Mouse (Mus musculus) megakaryocyte, embryonic 14.5 days (primary cell): ENCODE measurements at regions not wholly inside any gene's neighbourhood (a gene's known extent, or its start where the extent isn't known, plus 50 kb on each side); places are given as distances from the start of the nearest gene placed in this dataset.

Experiments used
- H3K27me3 ChIP-seq: replicated peaks from 2 replicates; pipeline ENCODE3; 2012; ENCODE audit warnings: inconsistent platforms
- H3K36me3 ChIP-seq: replicated peaks from 2 replicates; pipeline ENCODE3; 2012; ENCODE audit warnings: low read length, inconsistent platforms, mixed read lengths
- H3K4me1 ChIP-seq: 2 replicates; pipeline ENCODE4 v1.6.1; 2012; ENCODE audit warnings: inconsistent platforms
- H3K4me3 ChIP-seq: replicated peaks from 2 replicates; pipeline ENCODE3; 2012; ENCODE audit warnings: moderate library complexity, mild to moderate bottlenecking, inconsistent platforms
- H3K9me3 ChIP-seq: 2 replicates; pipeline ENCODE4 v1.6.1; 2012; ENCODE audit warnings: inconsistent platforms
- FLI1 ChIP-seq: IDR thresholded peaks from 2 replicates; pipeline ENCODE4 v1.6.1; 2012; ENCODE audit warnings: low read length, inconsistent platforms, mixed read lengths
- GATA1 ChIP-seq: IDR thresholded peaks from 3 replicates; pipeline ENCODE4 v1.6.1; 2012; ENCODE audit warnings: mixed read lengths, low read length, inconsistent platforms, borderline replicate concordance

- Histone ChIP-seq H3K9me3 (0 out of 2 replicates have a peak, but pooled peaks cover 4% of the 10 kb centered on the region), H3K4me3 (no peak overlapping the region), H3K27me3 (no peaks in the 10 kb centered on the region), H3K4me1 (no peaks in the 10 kb centered on the region), H3K36me3 (no peaks in the 10 kb centered on the region)
- no peak for TF ChIP-seq FLI1
- TF ChIP-seq GATA1 = no peak
Observed at GRCm38 (mm10) chr6:117299503-117300288, 131.4 kb downstream of the Cxcl12 start.

- H3K9me3 ChIP-seq = 0 out of 2 replicates have a peak, but pooled peaks cover 10% of the 10 kb centered on the region
- H3K4me1 ChIP-seq = no peaks in the 10 kb centered on the region
- TF ChIP-seq GATA1 (no peak), FLI1 (no peak)
- no peaks in the 10 kb centered on the region for H3K36me3 ChIP-seq
- no peak overlapping the region for H3K4me3 ChIP-seq
- H3K27me3 ChIP-seq = no peaks in the 10 kb centered on the region
Observed at GRCm38 (mm10) chr6:117303361-117303760, 135.0 kb downstream of the Cxcl12 start.

DNA sequence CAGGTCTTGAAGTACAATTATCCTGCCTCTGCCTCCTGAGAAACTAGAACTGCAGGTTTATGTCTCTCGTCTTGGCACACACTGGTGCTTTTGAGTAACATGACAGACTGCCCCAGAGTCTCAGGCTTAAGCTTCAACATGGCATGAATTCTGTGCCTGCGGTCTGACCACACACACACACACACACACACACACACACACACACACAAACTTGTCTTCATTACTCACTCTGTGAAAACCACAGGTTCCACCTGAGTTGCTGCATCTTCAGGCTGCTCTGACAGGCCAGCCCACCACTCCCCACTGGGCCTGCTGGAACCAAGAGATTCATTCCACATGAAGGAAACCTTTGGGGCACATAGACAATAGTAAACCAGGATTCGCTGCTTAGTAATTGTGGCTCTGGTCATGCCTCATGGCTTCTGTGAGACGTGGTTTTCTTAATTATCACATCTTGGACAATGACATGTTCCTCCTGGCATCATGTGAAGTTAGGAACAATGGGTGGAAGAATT, 137.5 kb downstream of the Cxcl12 start:
- no peak for TF ChIP-seq GATA1
- TF ChIP-seq FLI1 = no peak
- H3K36me3 ChIP-seq = no peaks in the 10 kb centered on the region
- H3K4me1 ChIP-seq = no peaks in the 10 kb centered on the region
- no peaks in the 10 kb centered on the region for H3K27me3 ChIP-seq
- no peak overlapping the region for H3K4me3 ChIP-seq
- 0 out of 2 replicates have a peak, but pooled peaks cover 6% of the 10 kb centered on the region for H3K9me3 ChIP-seq

GRCm38 (mm10) chr6:117308636-117309035, 140.3 kb downstream of the Cxcl12 start:
- Histone ChIP-seq H3K27me3 (no peaks in the 10 kb centered on the region), H3K4me3 (no peak overlapping the region), H3K9me3 (peaks cover 9% of the 10 kb centered on the region; the same call in 1 of the 2 replicates), H3K4me1 (no peaks in the 10 kb centered on the region), H3K36me3 (no peaks in the 10 kb centered on the region)
- TF ChIP-seq GATA1 = no peak

DNA sequence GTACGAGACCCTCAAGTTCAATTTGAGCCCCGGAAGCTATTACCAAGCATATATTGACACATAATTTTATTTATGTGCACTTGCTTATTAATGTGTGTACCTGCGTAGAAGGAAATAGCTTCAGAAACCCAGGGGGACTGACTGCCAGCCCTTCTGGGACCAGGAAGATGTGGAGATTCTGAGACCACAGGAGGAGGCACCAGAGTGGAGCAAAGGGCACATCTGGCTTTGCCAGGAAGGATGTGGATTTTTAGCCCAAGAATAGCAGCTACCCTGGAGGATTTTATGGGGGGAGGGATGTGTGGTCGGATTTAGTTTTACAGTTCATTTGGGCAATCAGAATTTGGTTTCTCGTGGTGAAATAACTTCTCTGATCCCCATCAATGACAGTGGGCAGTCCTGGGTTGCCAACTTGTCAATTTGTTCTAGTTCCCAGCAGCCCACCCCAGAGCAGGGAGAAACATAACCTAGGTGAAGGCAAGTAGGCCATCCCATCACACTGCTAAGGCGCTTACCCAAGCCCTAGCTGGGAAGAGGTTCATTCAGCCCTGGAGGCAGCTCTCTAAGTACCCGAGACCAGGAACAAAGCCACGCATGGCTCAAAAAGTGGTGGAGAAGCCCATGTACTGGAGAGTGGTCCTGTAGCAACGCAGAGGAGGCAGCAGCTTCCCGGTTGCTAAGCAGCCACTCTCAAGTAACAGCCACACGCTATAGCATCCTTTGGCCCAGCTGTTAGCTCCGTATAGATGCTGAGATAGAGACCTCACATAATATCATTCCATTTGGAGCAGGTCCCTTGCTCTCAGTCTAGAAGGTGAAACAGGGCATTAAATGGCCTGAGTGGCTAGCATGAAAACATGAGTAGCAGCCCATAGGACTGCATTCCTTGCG, 144.8 kb downstream of the Cxcl12 start:
- peaks cover 4% of the 10 kb centered on the region; the same call in 1 of the 2 replicates for H3K9me3 ChIP-seq
- no peaks in the 10 kb centered on the region for H3K4me1 ChIP-seq
- H3K36me3 ChIP-seq = no peaks in the 10 kb centered on the region
- H3K27me3 ChIP-seq = no peaks in the 10 kb centered on the region
- H3K4me3 ChIP-seq = no peak overlapping the region
- TF ChIP-seq GATA1 = no peak
- TF ChIP-seq FLI1 = no peak

DNA sequence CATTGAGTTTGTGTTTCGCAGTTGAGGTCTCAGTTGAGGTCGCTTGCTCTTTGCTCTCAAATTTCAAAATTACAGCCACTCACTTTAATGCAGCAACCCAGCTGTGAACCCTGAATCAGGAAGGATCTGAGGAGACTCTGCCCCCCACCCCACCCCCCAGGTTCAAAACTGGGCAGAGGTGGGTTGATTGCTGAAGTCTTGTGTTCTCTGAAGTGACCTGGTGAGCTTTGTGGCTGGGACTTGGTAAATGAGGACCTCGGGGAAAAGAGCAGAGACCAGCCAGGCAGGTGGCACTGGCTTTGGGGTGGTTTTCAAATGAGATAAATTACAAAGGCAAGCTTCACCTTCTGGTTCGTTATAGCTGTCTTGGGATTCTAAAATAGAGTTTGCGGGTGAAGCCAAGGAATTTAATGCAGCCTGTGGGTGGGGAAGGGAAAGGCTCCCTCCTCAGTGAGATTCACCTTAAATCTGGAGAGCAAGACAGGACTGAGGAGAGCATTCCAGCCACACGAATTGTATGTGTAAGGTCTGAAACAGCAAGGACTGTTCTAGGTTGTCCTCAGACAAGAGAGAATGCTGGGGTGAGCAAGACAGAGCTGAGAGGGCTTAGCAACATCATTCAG, 145.7 kb downstream of the Cxcl12 start:
- Histone ChIP-seq H3K36me3 (no peaks in the 10 kb centered on the region), H3K9me3 (peaks cover 4% of the 10 kb centered on the region; the same call in 1 of the 2 replicates), H3K4me3 (no peak overlapping the region), H3K27me3 (no peaks in the 10 kb centered on the region), H3K4me1 (no peaks in the 10 kb centered on the region)
- no peak for TF ChIP-seq GATA1
- no peak for TF ChIP-seq FLI1

GRCm38 (mm10) chr6:117323301-117323700, 155.0 kb downstream of the Cxcl12 start:
- Histone ChIP-seq H3K4me3 (no peak overlapping the region), H3K36me3 (no peaks in the 10 kb centered on the region), H3K27me3 (no peaks in the 10 kb centered on the region), H3K9me3 (0 out of 2 replicates have a peak, but pooled peaks cover 3% of the 10 kb centered on the region), H3K4me1 (no peaks in the 10 kb centered on the region)
- TF ChIP-seq FLI1 (no peak), GATA1 (no peak)

DNA sequence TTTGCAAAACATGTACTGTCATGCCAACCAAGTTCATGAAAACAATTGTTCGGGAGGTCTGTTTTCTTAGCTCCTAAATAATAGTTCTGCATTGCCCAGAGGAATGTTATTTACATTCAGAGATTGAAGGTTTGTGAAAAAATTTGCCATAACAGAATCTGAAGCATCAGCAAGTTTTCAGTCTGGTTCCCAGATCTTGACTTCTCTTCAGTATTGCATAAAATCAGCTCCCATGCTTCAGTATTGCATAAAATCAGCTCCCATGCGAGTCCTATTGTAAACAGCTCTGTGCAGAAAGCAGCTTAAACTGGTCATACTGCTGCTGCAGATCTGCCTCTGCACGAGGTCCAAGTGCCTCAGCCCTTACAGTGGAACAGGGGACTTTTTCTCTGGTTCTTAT, 155.5 kb downstream of the Cxcl12 start:
- no peak overlapping the region for H3K4me3 ChIP-seq
- H3K9me3 ChIP-seq = 0 out of 2 replicates have a peak, but pooled peaks cover 3% of the 10 kb centered on the region
- TF ChIP-seq FLI1 (no peak), GATA1 (no peak)
- no peaks in the 10 kb centered on the region for H3K36me3 ChIP-seq
- no peaks in the 10 kb centered on the region for H3K4me1 ChIP-seq
- no peaks in the 10 kb centered on the region for H3K27me3 ChIP-seq

GRCm38 (mm10) chr6:117326835-117327775, 158.8 kb downstream of the Cxcl12 start:
- TF ChIP-seq FLI1 = no peak
- TF ChIP-seq GATA1 = no peak
- Histone ChIP-seq H3K27me3 (no peaks in the 10 kb centered on the region), H3K4me1 (no peaks in the 10 kb centered on the region), H3K36me3 (no peaks in the 10 kb centered on the region), H3K9me3 (peaks cover 2% of the 10 kb centered on the region; the same call in 1 of the 2 replicates), H3K4me3 (no peak overlapping the region)
